Mouse (Mus musculus): Measurements from ENCODE around the gene Zfp282. TPM values are rescaled to one million over a fixed set of nuclear protein-coding genes. Genes with fewer than 3 reads are reported as not detected.
A peak's percentile ranks its signal among the peaks of the same experiment; 100 is the strongest.

The Zfp282 gene
- polyA plus RNA-seq, 1 experiment from 2014 or later: 12.4 TPM

DNA sequence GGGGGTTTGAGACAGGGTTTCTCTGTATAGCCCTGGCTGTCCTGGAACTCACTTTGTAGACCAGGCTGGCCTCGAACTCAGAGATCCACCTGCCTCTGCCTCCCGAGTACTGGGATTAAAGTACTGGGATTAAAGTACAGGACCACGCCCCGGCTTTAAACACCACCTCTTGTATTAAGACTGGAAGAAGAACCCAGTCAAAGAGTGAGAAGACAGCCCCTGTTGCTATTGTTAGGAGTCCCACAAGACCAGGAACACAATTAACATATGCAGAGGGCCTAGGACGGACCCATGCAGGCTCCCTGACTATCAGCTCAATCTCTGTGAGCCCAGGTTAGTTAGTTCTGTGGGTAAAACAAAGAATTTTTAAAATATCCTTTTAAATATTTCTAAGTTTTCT is 4.7 kb upstream of the Zfp282 start:
- no peak for TF ChIP-seq CTCF (IDR thresholded peaks at IDR 0.05; ENCODE audit: low read depth)
- WGBS: 90% methylated on average over 5 of the region's 5 CpGs
- no peaks in the 10 kb centered on the region for H3K27me3 ChIP-seq (ENCODE audit: insufficient read depth, low read length)
- H3K9me3 ChIP-seq (replicated peaks; ENCODE audit: low read length): no peaks in the 10 kb centered on the region
- ATAC-seq (replicated peaks; ENCODE audit: low FRiP score, low read depth) (no peak), DNase-seq (ENCODE audit: low spot score) (no peak)
- H3K4me3 ChIP-seq (replicated peaks; ENCODE audit: low read depth, low read length): no peak overlapping the region
- no peaks in the 10 kb centered on the region for H3K4me1 ChIP-seq (replicated peaks; ENCODE audit: insufficient read depth, low read length)
- no peak overlapping the region for H3K4me2 ChIP-seq (ENCODE audit: low read length)
- no peak overlapping the region for H3K9ac ChIP-seq (ENCODE audit: low read depth, low read length)
- H3K36me3 ChIP-seq (ENCODE audit: insufficient read depth, low read length): 0 out of 2 replicates have a peak, but pooled peaks cover 7% of the 10 kb centered on the region
- H3K27ac ChIP-seq: no peak overlapping the region

GRCm38 (mm10) chr6:47877461-47878132 is 593 bp downstream of the Zfp282 start:
- H3K9ac ChIP-seq (ENCODE audit: low read depth, low read length): peak overlapping the region; percentile 95
- H3K36me3 ChIP-seq (ENCODE audit: insufficient read depth, low read length): peaks cover 13% of the 10 kb centered on the region; the same call in 1 of the 2 replicates
- WGBS: under 1% methylated on average over 66 of the region's 71 CpGs
- H3K4me2 ChIP-seq (ENCODE audit: low read length): peak overlapping the region; percentile 69
- H3K4me1 ChIP-seq (replicated peaks; ENCODE audit: insufficient read depth, low read length): peaks cover 12% of the 10 kb centered on the region; the same call in 1 of the 2 replicates
- H3K4me3 ChIP-seq (replicated peaks; ENCODE audit: low read depth, low read length): peak overlapping the region; percentile 92
- H3K27me3 ChIP-seq (ENCODE audit: insufficient read depth, low read length): no peaks in the 10 kb centered on the region
- TF ChIP-seq CTCF (IDR thresholded peaks at IDR 0.05; ENCODE audit: low read depth): peak; percentile 75
- no peaks in the 10 kb centered on the region for H3K9me3 ChIP-seq (replicated peaks; ENCODE audit: low read length)
- peak overlapping the region; percentile 98 for H3K27ac ChIP-seq
- DNase-seq (ENCODE audit: low spot score) (peak; percentile 97), ATAC-seq (replicated peaks; ENCODE audit: low FRiP score, low read depth) (peak; percentile 95)

DNA sequence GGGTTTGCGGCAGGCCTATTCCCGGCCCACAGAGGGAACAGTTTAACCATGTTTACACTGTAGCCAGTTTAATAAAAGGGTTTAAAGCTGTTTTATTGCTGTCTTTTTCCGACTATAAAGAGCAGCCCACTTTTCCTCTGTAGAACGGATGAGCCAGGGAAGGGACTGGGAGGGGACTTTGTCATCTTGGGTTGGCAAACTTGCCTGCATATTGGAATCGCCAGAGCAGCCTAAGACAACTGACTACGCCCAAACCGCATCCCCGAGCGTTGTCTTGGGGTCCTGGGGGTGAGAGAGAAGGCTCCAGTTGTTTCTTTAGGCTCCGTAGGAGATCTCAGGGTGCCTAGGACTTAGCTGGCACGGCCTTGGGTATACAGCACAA is 1.1 kb downstream of the Zfp282 start:
- DNase-seq (ENCODE audit: low spot score): peak; percentile 46

DNA sequence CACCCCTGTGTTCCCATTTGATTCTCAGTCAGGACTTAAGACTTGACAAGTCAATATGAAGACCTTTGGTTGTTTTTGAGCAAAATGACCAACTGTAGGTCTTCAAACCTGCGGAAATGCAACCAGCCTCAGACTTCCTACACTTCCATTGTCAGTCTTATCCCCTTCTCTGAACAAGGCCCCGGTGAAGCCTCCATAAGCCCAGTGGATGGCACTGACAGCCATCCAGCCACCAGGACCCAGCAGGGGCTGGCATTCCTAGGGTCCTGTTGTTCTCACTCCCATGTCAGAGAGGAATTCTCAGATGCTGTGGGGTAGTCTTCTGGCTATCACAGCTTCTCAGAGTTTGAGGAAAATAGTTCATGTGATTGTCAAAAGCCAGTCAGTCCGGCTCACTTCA is 1.6 kb downstream of the Zfp282 start:
- no peaks in the 10 kb centered on the region for H3K9me3 ChIP-seq (replicated peaks; ENCODE audit: low read length)
- 40% methylated on average over 3 of the region's 3 CpGs for WGBS
- no peak for ATAC-seq (replicated peaks; ENCODE audit: low FRiP score, low read depth)
- peaks cover 23% of the 10 kb centered on the region for H3K36me3 ChIP-seq (ENCODE audit: insufficient read depth, low read length)
- H3K4me1 ChIP-seq (replicated peaks; ENCODE audit: insufficient read depth, low read length): peaks cover 12% of the 10 kb centered on the region; the same call in 1 of the 2 replicates
- DNase-seq (ENCODE audit: low spot score): no peak
- peak overlapping the region; percentile 95 for H3K9ac ChIP-seq (ENCODE audit: low read depth, low read length)
- peak overlapping the region; percentile 69 for H3K4me2 ChIP-seq (ENCODE audit: low read length)
- H3K4me3 ChIP-seq (replicated peaks; ENCODE audit: low read depth, low read length): peak overlapping the region; percentile 92
- no peaks in the 10 kb centered on the region for H3K27me3 ChIP-seq (ENCODE audit: insufficient read depth, low read length)
- peak overlapping the region; percentile 98; the same call in 1 of the 2 replicates for H3K27ac ChIP-seq
- TF ChIP-seq CTCF (IDR thresholded peaks at IDR 0.05; ENCODE audit: low read depth): no peak

More for the DNA sequence above, 1.1 kb downstream of the Zfp282 start:
- H3K4me2 ChIP-seq (ENCODE audit: low read length): peak overlapping the region; percentile 69
- no peak for TF ChIP-seq CTCF (IDR thresholded peaks at IDR 0.05; ENCODE audit: low read depth)
- H3K27ac ChIP-seq: peak overlapping the region; percentile 98
- H3K4me1 ChIP-seq (replicated peaks; ENCODE audit: insufficient read depth, low read length): peaks cover 12% of the 10 kb centered on the region; the same call in 1 of the 2 replicates
- ATAC-seq (replicated peaks; ENCODE audit: low FRiP score, low read depth): no peak
- H3K9me3 ChIP-seq (replicated peaks; ENCODE audit: low read length): no peaks in the 10 kb centered on the region
- no peaks in the 10 kb centered on the region for H3K27me3 ChIP-seq (ENCODE audit: insufficient read depth, low read length)
- peak overlapping the region; percentile 95 for H3K9ac ChIP-seq (ENCODE audit: low read depth, low read length)
- H3K36me3 ChIP-seq (ENCODE audit: insufficient read depth, low read length): peaks cover 18% of the 10 kb centered on the region
- peak overlapping the region; percentile 92 for H3K4me3 ChIP-seq (replicated peaks; ENCODE audit: low read depth, low read length)
- 1% methylated on average over 11 of the region's 11 CpGs for WGBS

DNA sequence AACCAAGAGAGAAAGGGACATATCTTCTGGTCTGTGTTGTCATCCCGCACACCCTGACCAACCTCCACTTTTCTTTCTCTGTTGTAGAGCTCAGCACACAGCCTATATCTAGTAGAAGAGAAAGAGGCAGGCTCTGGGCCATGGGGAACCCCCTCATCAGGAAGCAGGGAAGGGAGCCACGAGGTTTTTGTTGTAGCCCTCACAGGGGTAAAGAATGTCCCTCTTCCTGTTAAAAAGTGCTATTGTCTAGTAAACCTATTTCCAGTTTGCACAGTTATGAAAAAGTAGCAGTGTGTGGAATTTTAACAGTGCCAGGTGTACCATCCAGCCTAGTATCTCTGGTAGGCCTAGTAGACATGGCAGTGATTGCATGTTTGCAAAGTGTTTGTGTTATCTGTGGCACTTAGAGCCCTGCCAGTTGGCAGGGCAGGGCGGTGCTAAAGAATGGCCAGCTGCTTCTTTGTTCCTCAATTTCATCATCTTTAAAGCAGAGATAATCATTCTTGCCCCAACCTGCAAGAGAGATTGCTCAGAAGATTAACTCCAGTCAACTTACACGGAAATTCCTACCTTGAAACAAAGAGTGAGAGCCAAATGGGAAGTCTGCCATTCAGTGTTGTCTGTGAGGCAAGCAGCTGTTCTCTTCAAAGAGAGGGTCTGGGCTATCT is 2.2 kb downstream of the Zfp282 start:
- DNase-seq (ENCODE audit: low spot score): no peak
- peaks cover 29% of the 10 kb centered on the region for H3K36me3 ChIP-seq (ENCODE audit: insufficient read depth, low read length)

DNA sequence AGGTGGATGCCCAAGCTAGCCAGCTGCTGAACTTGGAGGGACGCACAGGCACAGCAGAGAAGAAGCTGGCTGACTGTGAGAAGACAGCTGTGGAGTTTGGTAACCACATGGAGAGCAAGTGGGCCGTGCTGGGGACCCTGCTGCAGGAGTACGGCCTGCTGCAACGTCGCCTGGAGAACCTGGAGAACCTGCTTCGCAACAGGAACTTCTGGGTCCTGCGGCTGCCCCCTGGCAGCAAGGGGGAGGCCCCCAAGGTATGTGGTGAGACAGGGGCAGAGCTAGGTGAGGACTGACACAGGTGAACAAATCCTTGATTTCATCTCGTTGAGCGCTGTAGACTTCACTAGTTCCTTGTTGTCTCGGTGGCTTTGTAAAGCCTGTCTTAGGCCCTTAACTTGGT is 3.2 kb downstream of the Zfp282 start:
- Histone ChIP-seq H3K9ac (ENCODE audit: low read depth, low read length) (0 out of 2 replicates have a peak overlapping the region, but pooled peaks have one; percentile 18), H3K36me3 (ENCODE audit: insufficient read depth, low read length) (peaks cover 36% of the 10 kb centered on the region), H3K4me1 (replicated peaks; ENCODE audit: insufficient read depth, low read length) (peaks cover 12% of the 10 kb centered on the region; the same call in 1 of the 2 replicates), H3K9me3 (replicated peaks; ENCODE audit: low read length) (no peaks in the 10 kb centered on the region), H3K27me3 (ENCODE audit: insufficient read depth, low read length) (no peaks in the 10 kb centered on the region), H3K27ac (no peak overlapping the region), H3K4me2 (ENCODE audit: low read length) (no peak overlapping the region), H3K4me3 (replicated peaks; ENCODE audit: low read depth, low read length) (no peak overlapping the region)
- no peak for TF ChIP-seq CTCF (IDR thresholded peaks at IDR 0.05; ENCODE audit: low read depth)
- ATAC-seq (replicated peaks; ENCODE audit: low FRiP score, low read depth): no peak
- DNase-seq (ENCODE audit: low spot score): no peak
- 90% methylated on average over 10 of the region's 10 CpGs for WGBS

More for the DNA sequence above, 2.2 kb downstream of the Zfp282 start:
- Histone ChIP-seq H3K4me3 (replicated peaks; ENCODE audit: low read depth, low read length) (no peak overlapping the region), H3K4me2 (ENCODE audit: low read length) (peak overlapping the region; percentile 69), H3K27ac (no peak overlapping the region), H3K9me3 (replicated peaks; ENCODE audit: low read length) (no peaks in the 10 kb centered on the region), H3K27me3 (ENCODE audit: insufficient read depth, low read length) (no peaks in the 10 kb centered on the region), H3K9ac (ENCODE audit: low read depth, low read length) (peak overlapping the region; percentile 95), H3K4me1 (replicated peaks; ENCODE audit: insufficient read depth, low read length) (peaks cover 12% of the 10 kb centered on the region; the same call in 1 of the 2 replicates)
- no peak for ATAC-seq (replicated peaks; ENCODE audit: low FRiP score, low read depth)
- 58% methylated on average over 4 of the region's 4 CpGs for WGBS
- TF ChIP-seq CTCF (IDR thresholded peaks at IDR 0.05; ENCODE audit: low read depth): no peak

Data from kidney, postnatal 0 days (tissue).